Mouse (Mus musculus) layer of hippocampus, adult 9-10 months (tissue): ENCODE measurements around the gene Fam53b.

Source experiments
- DNase-seq: peaks from one replicate; pipeline ENCODE4 v3.0.0; 2022; ENCODE audit warnings: low spot score

Gene Fam53b

DNA sequence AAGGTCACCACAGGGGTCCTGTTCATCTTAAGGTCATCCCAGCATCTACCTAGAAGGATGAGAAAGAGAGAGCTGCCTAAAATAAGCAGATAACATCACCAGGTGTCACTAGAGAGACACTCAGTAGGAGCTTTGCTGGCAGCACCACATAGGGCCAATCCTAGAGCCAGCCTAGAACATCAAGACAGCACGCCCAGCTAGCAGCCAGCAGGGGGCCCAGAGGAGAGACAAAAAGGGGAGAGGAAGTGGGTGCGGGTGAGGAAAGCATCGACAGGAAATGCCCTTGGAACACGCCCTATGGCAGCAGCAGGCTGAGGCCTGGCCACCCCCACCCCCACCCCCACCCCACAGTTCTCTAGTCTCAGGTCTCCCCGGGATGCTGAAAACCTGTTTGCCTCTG is 78.5 kb downstream of the Fam53b start:
- no peak for DNase-seq

DNA sequence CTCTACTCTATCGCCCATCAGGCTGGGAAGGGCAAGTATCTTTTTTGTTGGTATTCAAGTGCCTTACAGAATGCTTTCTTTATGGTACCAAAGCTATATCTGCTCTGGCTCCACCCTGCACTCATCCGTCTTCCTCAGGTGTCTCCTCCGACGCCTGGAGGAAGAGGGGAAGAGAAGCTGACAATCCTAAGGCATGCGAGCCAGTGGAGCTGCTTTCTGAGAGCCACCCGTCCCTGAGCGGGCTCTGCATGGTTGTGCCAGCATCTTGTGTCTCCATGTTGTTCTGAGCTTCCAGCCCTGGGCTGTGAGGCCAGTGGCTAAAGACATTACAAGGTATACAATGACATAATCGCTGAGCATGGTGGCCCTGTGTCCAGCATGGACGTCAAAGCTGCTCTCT is 79.5 kb downstream of the Fam53b start:
- no peak for DNase-seq

DNA sequence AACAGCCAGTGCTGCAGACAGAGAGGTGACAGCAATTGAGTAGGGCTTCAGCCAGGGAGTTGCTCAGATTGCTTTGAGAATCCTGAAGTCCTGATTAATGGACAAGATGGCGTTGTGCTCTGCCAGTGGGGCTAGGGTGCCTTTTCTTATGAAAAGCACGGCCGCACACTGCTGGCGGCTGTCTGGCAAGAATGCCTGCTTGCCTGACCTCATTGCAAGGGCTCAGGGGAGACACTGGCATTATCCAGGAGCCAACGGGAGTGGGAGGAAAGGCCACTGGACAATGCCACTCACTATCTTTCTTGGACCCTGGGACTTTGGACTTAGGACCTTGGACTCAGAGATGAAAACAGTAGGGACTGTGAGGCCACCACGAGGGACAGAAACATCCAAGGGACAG is 80.2 kb downstream of the Fam53b start:
- no peak for DNase-seq

GRCm38 (mm10) chr7:132732136-132732789 is 81.4 kb downstream of the Fam53b start:
- DNase-seq = no peak

- DNase-seq = no peak
Observed at GRCm38 (mm10) chr7:132731558-132731957, 82.1 kb downstream of the Fam53b start.

GRCm38 (mm10) chr7:132730510-132730909 is 83.2 kb downstream of the Fam53b start:
- DNase-seq = no peak

DNA sequence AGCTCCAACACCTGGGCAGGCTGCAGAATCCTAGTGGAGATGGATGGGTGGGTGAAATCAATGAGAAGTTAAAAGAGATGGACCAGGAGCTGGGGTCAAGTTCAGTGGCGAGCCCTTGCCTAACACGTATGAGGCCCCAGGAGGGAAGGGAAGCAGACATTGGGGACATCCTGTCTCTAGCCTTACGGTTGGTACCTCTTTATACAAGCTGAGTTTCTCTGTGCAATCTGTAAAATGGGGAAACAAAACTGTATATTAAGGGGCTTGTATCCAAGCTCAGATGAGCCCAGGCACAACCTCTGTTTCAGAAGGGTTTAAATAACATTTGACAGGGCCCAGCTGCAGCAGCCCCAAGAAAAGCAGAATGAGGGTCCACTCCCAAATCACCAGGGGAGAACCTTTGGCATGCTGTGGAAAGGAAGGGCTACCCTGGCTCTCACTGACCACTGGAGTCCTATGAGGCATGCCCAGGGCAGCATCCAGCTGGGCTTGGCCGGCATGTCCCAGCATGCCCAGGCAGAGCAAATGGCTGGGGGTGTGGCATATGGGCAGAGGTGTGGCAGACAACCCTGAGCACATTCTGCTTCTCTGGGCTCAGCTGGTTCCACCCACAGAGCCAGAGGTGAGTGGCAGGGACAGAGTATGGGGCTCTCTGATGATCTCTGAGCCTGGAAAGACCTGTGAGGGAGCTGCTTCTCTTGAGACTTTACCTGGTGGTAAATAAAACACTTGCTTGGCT is 84.4 kb downstream of the Fam53b start:
- no peak for DNase-seq

DNA sequence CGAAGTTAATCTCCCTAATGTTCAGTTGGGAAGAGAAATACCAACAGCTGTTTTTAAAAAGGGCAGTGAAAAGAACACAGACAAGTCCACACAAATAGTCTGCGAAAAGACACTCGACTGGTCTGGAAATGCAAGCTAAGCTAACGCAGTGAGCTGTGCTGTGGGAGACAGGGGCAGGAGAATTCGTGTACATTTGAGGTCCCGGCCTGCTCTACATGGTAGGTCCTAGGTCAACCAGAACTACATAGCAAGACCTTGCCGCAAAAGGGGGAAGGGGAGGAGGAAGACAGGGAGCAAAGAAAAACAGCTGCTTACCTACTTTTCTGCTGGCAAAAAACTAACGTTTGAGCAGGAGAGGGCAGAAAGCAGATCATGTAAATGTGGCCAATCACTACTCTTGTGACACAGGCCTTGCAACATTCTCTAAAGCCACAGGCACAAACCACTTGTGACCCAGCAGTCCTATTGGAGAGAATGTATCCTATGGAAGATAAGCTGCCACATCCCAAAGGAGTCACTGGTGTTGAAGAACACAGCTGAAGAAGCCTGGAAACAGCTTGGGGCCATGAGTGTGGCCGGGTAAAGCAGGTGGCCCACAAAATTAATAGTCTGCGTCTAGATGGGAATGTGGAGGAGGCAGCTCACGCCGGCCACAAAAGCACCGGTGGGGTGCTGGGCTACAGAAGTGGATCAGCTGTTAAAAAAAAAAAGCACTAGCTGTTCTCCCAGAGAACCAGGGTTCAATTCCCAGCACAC is 87.4 kb downstream of the Fam53b start:
- DNase-seq = no peak

GRCm38 (mm10) chr7:132724501-132725062 is 89.1 kb downstream of the Fam53b start:
- no peak for DNase-seq

DNA sequence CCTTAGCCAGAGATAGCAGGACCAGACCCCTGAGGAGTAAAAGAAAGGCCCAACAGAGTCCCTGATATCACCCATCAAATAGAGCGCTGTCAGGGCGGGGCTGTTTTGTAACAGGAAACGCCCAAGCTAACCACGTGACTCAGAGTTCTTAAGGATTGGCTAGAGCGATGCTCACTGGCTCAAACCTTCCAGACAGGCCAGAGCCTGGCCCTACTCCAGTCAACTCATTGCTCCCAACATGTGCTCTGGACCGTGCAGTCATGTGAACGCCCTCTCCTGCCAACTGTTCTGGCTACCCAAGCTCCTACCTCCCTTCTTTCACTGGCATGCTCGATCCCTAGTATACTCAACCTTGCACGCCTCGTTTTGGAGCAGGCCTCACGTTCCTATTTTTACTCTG is 89.8 kb downstream of the Fam53b start:
- no peak for DNase-seq

GRCm38 (mm10) chr7:132722401-132723370 is 91.0 kb downstream of the Fam53b start:
- no peak for DNase-seq

- no peak for DNase-seq
Observed at GRCm38 (mm10) chr7:132720562-132720961, 93.1 kb downstream of the Fam53b start.

DNA sequence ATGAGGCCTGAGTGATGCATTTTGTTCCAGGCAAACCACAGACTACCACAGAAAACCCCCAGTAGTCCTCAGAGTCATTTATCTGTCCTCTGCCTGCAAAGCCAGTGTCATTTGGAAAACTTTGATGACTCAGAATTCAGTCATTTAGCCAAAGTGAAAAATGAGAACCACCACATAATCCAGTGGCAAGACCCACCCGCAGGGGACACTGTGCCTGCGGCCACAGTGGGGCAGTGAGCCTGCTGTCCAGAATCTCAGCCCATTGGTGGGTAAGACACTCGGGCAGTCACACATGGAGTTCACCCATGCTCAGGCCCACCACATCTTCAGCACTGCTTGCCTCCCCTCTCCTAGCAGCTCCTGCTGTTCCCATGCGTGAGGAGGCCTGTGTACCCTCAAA is 94.1 kb downstream of the Fam53b start:
- DNase-seq = no peak

DNA sequence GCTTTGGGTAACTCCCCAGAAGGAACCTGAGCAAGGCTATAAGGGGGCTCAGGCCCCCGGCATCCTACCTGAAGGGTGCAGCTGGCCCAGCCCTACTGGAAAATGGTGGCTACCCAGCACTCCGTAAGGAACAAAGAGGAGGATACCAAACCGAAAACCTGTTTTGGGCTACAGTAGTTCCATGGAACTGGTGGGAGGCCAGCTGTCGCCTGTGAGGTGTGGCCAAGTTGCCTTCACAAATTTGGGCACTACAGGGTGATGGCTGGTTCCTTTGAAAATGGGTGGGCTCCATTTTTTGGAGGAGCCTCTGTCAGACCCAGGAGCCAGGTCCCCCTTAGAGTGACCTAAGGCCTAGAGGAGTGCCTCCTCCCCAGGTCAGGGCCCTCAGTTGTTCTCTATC is 98.4 kb downstream of the Fam53b start:
- no peak for DNase-seq

DNA sequence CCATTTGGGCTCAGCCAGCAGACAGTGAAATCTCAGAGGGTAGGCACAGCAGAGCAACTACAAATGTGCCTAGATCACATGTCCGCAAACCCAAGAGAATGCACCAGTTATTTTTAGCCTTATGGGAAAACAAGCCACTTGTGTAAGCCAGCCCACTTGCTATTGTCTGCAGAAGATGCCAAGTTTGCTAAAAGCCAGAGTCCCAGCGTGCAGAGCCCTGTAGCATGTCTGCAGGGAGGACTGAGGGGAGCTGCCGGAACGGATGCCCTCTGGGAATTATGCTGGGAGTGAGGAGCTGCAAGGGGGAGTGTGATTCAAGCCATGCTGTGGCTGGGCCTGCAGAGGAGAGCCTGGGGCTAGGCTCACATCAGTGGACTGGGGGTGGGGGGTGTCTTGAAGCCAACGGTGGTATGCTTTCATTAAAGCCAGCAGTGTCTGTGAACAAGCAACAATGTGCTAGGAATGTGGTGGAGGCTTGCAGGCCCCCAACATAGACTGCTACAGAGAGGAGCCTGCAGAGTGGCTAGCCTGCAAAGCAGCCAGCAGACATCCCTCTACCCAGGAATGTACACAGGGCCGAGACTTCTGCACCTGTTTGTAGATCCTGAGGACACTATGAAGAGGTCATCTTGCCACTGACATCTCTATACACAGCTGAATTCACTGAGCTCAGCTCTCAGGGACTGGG is 99.3 kb downstream of the Fam53b start:
- DNase-seq = peak; percentile 68

GRCm38 (mm10) chr7:132713483-132714126 is 100.1 kb downstream of the Fam53b start:
- no peak for DNase-seq

- DNase-seq = no peak
Observed at GRCm38 (mm10) chr7:132712956-132713355, 100.7 kb downstream of the Fam53b start.

GRCm38 (mm10) chr7:132712044-132712708 is 101.5 kb downstream of the Fam53b start:
- no peak for DNase-seq

DNA sequence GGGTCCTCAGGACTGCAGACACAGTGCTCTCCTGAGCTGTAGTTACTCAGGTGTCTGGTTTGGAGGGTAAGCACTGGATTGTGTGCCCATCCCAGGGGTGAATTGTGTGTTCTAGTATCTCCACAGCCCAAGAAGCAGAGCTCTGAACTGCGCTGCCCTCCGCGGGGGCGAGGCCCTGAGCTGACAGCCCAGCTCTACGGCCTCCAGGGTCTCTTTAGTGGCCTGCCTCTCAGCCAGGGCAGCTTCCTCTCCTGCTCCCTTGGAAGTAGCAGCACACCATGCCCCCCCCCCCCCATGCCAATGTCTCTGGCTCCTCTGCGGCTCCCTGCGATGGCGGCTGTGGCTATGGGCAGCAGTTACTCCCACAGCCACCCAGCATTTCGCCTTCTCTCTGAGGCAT is 102.1 kb downstream of the Fam53b start:
- DNase-seq = no peak

GRCm38 (mm10) chr7:132705130-132705529 is 108.6 kb downstream of the Fam53b start:
- no peak for DNase-seq
